8 mouse cellular contexts compared by ENCODE assay signal in genomic region chr17:33394182-33395034, GRCm38 (mm10). TPM values are rescaled to one million over a fixed set of nuclear protein-coding genes. Genes with fewer than 3 reads are reported as not detected.
A peak's percentile ranks its signal among the peaks of the same experiment; 100 is the strongest.
DNase-seq lines count a peak whose midpoint lies in the region; ATAC-seq and TF ChIP-seq lines count a peak whose summit lies in the region.

TSS of gene Zfp101 (minus strand) at chr17:33394641.

- peak within 1 kb of the TSS; percentile 70 for H3K9ac ChIP-seq in heart, embryonic 15.5 days
- peak within 1 kb of the TSS; percentile 93 for H3K9ac ChIP-seq in liver, embryonic 14.5 days (replicated peaks)
- peak within 1 kb of the TSS; percentile 68 for H3K9ac ChIP-seq in neural tube, embryonic 11.5 days (ENCODE audit: low read length)
- H3K9ac ChIP-seq in stomach, postnatal 0 days (ENCODE audit: low read length) = peak within 1 kb of the TSS; percentile 63

- TF ChIP-seq EP300 in liver, embryonic 14.5 days (IDR thresholded peaks at IDR 0.05; ENCODE audit: low read depth) = no peak
- TF ChIP-seq EP300 in stomach, postnatal 0 days (optimal IDR thresholded peaks at IDR 0.05) = no peak

- H3K4me1 ChIP-seq in forebrain, embryonic 10.5 days = peaks cover 13% of the 10 kb centered on the region
- peaks cover 7% of the 10 kb centered on the region for H3K4me1 ChIP-seq in heart, embryonic 15.5 days (replicated peaks)
- peaks cover 6 to 9% of the 10 kb centered on the region in 2 experiments for H3K4me1 ChIP-seq in liver, embryonic 14.5 days (replicated peaks; ENCODE audit: control insufficient read depth in 2 of 2, insufficient read depth in 2 of 2, low read length in 1 of 2)
- no peaks in the 10 kb centered on the region for H3K4me1 ChIP-seq in neural tube, embryonic 11.5 days (ENCODE audit: control insufficient read depth, insufficient read depth, low read length)
- no peaks in the 10 kb centered on the region for H3K4me1 ChIP-seq in stomach, postnatal 0 days (replicated peaks; ENCODE audit: control insufficient read depth, insufficient read depth)

- peak; percentile 33; the same call in 1 of the 2 replicates for TF ChIP-seq CTCF in liver, embryonic 14.5 days (IDR thresholded peaks at IDR 0.05; ENCODE audit: low read depth)
- no peak for TF ChIP-seq CTCF in stomach, postnatal 0 days (IDR thresholded peaks at IDR 0.05; ENCODE audit: low read depth)

- peak; percentile 99 for ATAC-seq in heart, embryonic 15.5 days (replicated peaks; ENCODE audit: insufficient number of reproducible peaks, insufficient read depth, low FRiP score, low read depth)
- peak; percentile 98 for ATAC-seq in liver, embryonic 14.5 days (ENCODE audit: insufficient read depth)
- peak; percentile 93 for ATAC-seq in neural tube, embryonic 11.5 days (ENCODE audit: insufficient read depth, low FRiP score, low TSS enrichment)
- peak; percentile 100 for ATAC-seq in stomach, postnatal 0 days (ENCODE audit: low FRiP score, low TSS enrichment)

- peaks cover 17% of the 10 kb centered on the region; the same call in 1 of the 2 replicates for H3K36me3 ChIP-seq in forebrain, embryonic 10.5 days (replicated peaks)
- H3K36me3 ChIP-seq in heart, embryonic 15.5 days = no peaks in the 10 kb centered on the region
- no peaks in the 10 kb centered on the region for H3K36me3 ChIP-seq in liver, embryonic 14.5 days (replicated peaks; ENCODE audit: control insufficient read depth, insufficient read depth, low read depth)
- H3K36me3 ChIP-seq in neural tube, embryonic 11.5 days (ENCODE audit: control insufficient read depth, insufficient read depth, low read length) = no peaks in the 10 kb centered on the region
- H3K36me3 ChIP-seq in stomach, postnatal 0 days (ENCODE audit: control insufficient read depth, insufficient read depth, low read length) = no peaks in the 10 kb centered on the region

- H3K4me3 ChIP-seq in forebrain, embryonic 10.5 days = peak within 1 kb of the TSS; percentile 64
- peak within 1 kb of the TSS; percentile 87 for H3K4me3 ChIP-seq in heart, embryonic 15.5 days
- H3K4me3 ChIP-seq in liver, embryonic 14.5 days (ENCODE audit: insufficient read depth in 1 of 2, low read depth in 2 of 2, low read length in 2 of 2) = peak within 1 kb of the TSS; percentile 92 to 100
- H3K4me3 ChIP-seq in neural tube, embryonic 11.5 days (ENCODE audit: low read depth, low read length) = peak within 1 kb of the TSS; percentile 94
- peak within 1 kb of the TSS; percentile 66 for H3K4me3 ChIP-seq in stomach, postnatal 0 days (ENCODE audit: low read depth, low read length)

- no peaks in the 10 kb centered on the region for H3K27me3 ChIP-seq in forebrain, embryonic 10.5 days (ENCODE audit: poor library complexity, severe bottlenecking)
- no peaks in the 10 kb centered on the region for H3K27me3 ChIP-seq in heart, embryonic 15.5 days
- no peaks in the 10 kb centered on the region for H3K27me3 ChIP-seq in liver, embryonic 14.5 days (ENCODE audit: control insufficient read depth, insufficient read depth, low read length)
- no peaks in the 10 kb centered on the region for H3K27me3 ChIP-seq in neural tube, embryonic 11.5 days (ENCODE audit: control insufficient read depth, insufficient read depth, low read length)
- no peaks in the 10 kb centered on the region for H3K27me3 ChIP-seq in stomach, postnatal 0 days (ENCODE audit: control insufficient read depth, insufficient read depth, low read length)

- under 1% methylated on average over 44 of the region's 44 CpGs for WGBS in forebrain, embryonic 10.5 days
- under 1% methylated on average over 44 of the region's 44 CpGs for WGBS in heart, embryonic 15.5 days
- WGBS in liver, embryonic 14.5 days (ENCODE audit: insufficient replicate concordance) = under 1% methylated on average over 44 of the region's 44 CpGs
- WGBS in neural tube, embryonic 11.5 days = under 1% methylated on average over 44 of the region's 44 CpGs
- under 1% methylated on average over 44 of the region's 44 CpGs for WGBS in stomach, postnatal 0 days

- no peaks in the 10 kb centered on the region for H3K9me3 ChIP-seq in forebrain, embryonic 10.5 days
- no peaks in the 10 kb centered on the region for H3K9me3 ChIP-seq in heart, embryonic 15.5 days (replicated peaks)
- H3K9me3 ChIP-seq in liver, embryonic 14.5 days (ENCODE audit: control insufficient read depth, low read length) = no peaks in the 10 kb centered on the region
- no peaks in the 10 kb centered on the region for H3K9me3 ChIP-seq in neural tube, embryonic 11.5 days (ENCODE audit: control insufficient read depth, low read length)
- no peaks in the 10 kb centered on the region for H3K9me3 ChIP-seq in stomach, postnatal 0 days (ENCODE audit: control insufficient read depth, low read length)

- peak; percentile 70 to 86 for DNase-seq in CD8-positive naive resting alpha-beta T cell, adult 2 months (ENCODE audit: low read depth in 2 of 2, low spot score in 2 of 2)
- DNase-seq in c-Kit-positive CD71-negative TER-119-negative erythroid progenitor cells, embryonic 14.5 days (ENCODE audit: low read depth) = peak; percentile 85
- DNase-seq in forebrain, embryonic 10.5 days (ENCODE audit: extremely low spot score, low spot score) = peak; percentile 88
- DNase-seq in kidney, postnatal 25 days = peak; percentile 94 to 95
- DNase-seq in liver, embryonic 14.5 days (ENCODE audit: low read depth in 3 of 3, low spot score in 3 of 3) = peak; percentile 90 to 93 (median 90)
- peak; percentile 89 for DNase-seq in neural tube, embryonic 11.5 days (ENCODE audit: low spot score)
- peak; percentile 92 for DNase-seq in stomach, postnatal 0 days (ENCODE audit: low spot score)

- H3K27ac ChIP-seq in forebrain, embryonic 10.5 days = peak within 1 kb of the TSS; percentile 85
- peak within 1 kb of the TSS; percentile 76 for H3K27ac ChIP-seq in heart, embryonic 15.5 days
- H3K27ac ChIP-seq in liver, embryonic 14.5 days = peak within 1 kb of the TSS; percentile 79
- no peak within 1 kb of the TSS for H3K27ac ChIP-seq in neural tube, embryonic 11.5 days (ENCODE audit: low read depth, low read length)
- peak within 1 kb of the TSS; percentile 74 for H3K27ac ChIP-seq in stomach, postnatal 0 days (replicated peaks)

- H3K4me2 ChIP-seq in heart, embryonic 15.5 days = peak within 1 kb of the TSS; percentile 67
- H3K4me2 ChIP-seq in liver, embryonic 14.5 days (ENCODE audit: low read depth) = peak within 1 kb of the TSS; percentile 86
- peak within 1 kb of the TSS; percentile 57 for H3K4me2 ChIP-seq in neural tube, embryonic 11.5 days (ENCODE audit: low read depth)
- H3K4me2 ChIP-seq in stomach, postnatal 0 days (replicated peaks; ENCODE audit: low read depth) = peak within 1 kb of the TSS; percentile 69

RNA-seq across cellular contexts. Expression of gene Zfp101, which starts in this region (rescaled TPM):
- 18.3 and 20.4 TPM in 2 replicates for polyA plus RNA-seq in forebrain, embryonic 10.5 days (2016; fragmentation: Nextera tagmentation; extraction: Ambion mirVana)
- 7.5 TPM in 2 replicates for polyA plus RNA-seq in heart, embryonic 15.5 days (2015; fragmentation: Nextera tagmentation; extraction: Ambion mirVana)
- 5.8 and 9.8 TPM in 2 replicates for polyA plus RNA-seq in liver, embryonic 14.5 days (2012; rRNA removed)
- polyA plus RNA-seq in liver, embryonic 14.5 days (2014; fragmentation: Nextera tagmentation; extraction: Ambion mirVana) = 6.2 and 6.6 TPM in 2 replicates
- polyA plus RNA-seq in neural tube, embryonic 11.5 days (2014; fragmentation: Nextera tagmentation; extraction: Ambion mirVana) = 20.6 and 25.0 TPM in 2 replicates
- polyA plus RNA-seq in stomach, postnatal 0 days (2015; fragmentation: Nextera tagmentation; extraction: Ambion mirVana) = 6.0 and 6.1 TPM in 2 replicates
